Mouse (Mus musculus): ENCODE results near the gene Armc3.

- no peak for TF ChIP-seq CTCF (IDR thresholded peaks at IDR 0.05; ENCODE audit: low read depth)
- TF ChIP-seq EP300 (IDR thresholded peaks at IDR 0.05; ENCODE audit: low read depth): no peak
These were observed at the start of gene Armc3 for GRCm38 (mm10) chr2:19198452-19199365.
